Mouse (Mus musculus) right cerebral cortex, postnatal 10 days (tissue): ENCODE measurements around the gene Fbxo6.
"Not testable (repeated sequence)": the region's sequence is repeated elsewhere in the genome, so short reads cannot be mapped to it uniquely, and the experiment has no call there.

ENCODE experiments used
- DNase-seq, 2 experiments: peaks; one replicate each; pipeline ENCODE4 v3.0.0; 2021; ENCODE audit warnings: low spot score in 2 of 2

Gene Fbxo6

GRCm38 (mm10) chr4:148151267-148152168 is at the start of gene Fbxo6:
Fbxo6 (minus strand) TSS chr4:148152140.
- peak; percentile 92 for DNase-seq

DNA sequence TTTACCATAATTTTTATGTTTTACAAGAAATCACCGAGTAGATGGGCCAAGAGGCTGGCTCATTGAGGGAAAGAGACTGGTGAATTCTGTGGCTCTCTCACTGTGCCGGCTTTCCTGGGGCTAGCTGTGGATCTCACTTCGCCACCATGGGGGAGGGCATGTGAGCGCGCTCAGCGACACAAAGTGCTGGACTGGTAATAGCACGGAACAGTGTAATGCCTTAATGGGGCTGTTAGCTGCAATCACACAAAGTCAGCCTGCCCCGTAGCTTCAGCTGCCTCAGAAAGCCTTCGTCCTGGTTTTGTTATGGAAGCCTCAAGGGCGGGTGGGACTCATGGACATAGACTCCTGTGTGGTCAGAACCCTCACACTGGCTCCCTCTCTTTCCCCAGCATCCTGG is 46.8 kb upstream of the Fbxo6 start:
- no peak for DNase-seq

DNA sequence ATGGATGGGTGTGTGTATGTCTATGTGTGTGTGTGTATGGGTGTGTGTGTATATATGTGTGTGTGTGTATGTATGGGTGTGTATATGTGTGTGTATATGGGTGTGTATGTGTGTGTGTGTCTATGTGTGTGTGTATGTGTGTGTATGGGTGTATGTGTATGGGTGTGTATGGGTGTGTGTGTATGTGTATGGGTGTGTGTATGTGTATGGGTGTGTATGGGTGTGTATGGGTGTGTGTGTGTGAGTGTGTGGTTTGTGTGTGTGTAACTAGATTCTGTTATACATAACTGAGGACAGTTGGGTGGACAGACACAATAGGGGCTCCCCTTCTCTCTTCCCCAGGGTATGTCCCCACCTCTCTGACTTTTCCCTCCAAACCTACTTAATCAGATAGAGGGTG is 42.5 kb upstream of the Fbxo6 start:
- no peak for DNase-seq

- no peak for DNase-seq
Observed at GRCm38 (mm10) chr4:148192707-148193245, 40.8 kb upstream of the Fbxo6 start.

DNA sequence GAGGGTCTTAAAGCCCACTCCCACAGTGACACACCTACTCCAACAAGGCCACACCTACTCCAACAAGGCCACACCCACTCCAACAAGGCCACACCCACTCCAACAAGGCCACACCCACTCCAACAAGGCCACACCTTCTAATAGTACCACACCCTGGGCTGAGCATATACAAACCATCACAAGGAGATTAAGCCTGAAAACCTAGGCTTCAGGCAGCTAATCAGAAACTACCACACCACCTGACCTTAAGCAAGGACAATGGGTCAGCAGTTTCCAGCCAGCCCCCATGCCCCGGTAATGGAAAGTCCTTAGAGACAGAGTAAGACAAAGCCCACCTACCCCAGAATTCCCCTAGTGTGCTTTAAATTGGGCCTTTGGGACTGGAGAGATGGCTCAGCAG is 36.8 kb upstream of the Fbxo6 start:
- DNase-seq = not testable (repeated sequence)

DNA sequence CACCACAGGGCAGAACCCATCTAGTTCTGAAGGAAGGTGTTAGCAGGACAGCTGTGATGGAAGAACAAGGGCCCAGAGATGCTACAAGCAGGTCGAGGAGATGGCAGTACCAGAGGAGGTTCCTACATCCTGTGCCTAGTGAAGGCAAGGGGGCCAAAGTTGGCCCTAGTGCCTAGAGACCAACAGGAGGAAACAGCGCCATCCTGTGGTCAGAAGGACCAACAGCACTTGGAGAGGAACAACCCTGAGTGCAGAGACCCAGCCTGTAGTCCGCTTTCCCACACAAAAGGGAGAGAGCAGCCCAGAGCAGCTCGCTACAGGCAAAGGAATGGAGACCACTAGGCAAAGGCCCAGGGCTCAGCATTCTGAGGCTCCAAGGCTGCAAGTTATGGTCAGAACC is 33.9 kb upstream of the Fbxo6 start:
- no peak for DNase-seq

GRCm38 (mm10) chr4:148184564-148184963 is 32.6 kb upstream of the Fbxo6 start:
- DNase-seq = no peak

DNA sequence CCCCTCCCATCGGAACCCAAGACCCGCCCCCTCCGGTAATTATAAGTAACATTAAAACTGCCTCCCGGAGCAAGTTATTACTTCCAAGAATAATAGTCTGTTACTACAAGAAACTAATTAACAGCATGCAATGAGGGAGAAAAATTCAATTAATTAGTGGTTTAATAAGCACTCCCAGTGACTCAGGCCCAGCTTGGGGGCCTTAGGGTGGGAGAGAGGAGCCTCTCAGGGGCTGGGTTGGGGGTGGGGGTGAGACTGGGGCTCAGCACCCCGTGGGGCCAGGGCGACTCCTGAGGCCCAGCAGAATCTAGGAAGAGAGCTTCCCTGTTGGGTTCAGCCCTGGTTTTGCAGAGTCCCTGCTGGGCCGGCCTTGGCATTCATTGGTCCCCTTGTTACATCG is 30.4 kb upstream of the Fbxo6 start:
- no peak for DNase-seq

DNA sequence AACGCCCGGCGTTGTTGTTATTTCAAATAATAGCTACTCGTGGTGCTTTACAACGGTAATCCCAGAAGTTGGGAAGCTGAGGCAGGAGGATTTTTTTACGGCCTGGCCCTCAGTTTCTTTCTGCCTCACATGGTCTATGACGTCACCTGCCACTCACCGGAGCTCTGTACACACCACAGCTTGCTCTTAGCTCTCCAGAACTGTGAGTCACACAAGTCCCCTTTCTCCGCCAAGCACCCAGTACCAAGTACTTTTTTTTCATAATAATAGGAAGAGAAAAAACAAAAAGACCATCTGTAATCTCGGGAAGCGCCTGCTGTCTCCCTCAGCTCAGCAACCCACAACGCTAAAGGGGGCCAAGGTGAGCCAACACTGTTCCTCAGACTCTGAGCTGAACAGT is 29.5 kb upstream of the Fbxo6 start:
- DNase-seq = no peak

GRCm38 (mm10) chr4:148177716-148178115 is 25.8 kb upstream of the Fbxo6 start:
- DNase-seq = no peak

DNA sequence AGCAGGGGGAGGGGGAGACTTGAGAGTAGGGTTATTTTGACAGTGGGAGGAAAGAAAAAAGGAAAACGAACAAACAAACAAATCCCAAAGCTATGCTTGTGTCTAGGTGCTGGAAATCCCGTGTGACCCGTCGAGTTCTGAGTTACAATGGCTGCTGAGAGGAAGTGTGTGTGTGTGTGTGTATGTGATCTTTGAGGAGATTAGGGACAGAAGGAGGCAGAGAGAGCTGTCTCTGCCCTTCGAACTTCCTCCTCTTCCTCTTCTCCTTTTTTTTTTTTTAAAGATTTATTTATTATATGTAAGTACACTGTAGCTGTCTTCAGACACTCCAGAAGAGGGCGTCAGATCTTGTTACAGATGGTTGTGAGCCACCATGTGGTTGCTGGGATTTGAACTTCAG is 24.7 kb upstream of the Fbxo6 start:
- not testable (repeated sequence) for DNase-seq

DNA sequence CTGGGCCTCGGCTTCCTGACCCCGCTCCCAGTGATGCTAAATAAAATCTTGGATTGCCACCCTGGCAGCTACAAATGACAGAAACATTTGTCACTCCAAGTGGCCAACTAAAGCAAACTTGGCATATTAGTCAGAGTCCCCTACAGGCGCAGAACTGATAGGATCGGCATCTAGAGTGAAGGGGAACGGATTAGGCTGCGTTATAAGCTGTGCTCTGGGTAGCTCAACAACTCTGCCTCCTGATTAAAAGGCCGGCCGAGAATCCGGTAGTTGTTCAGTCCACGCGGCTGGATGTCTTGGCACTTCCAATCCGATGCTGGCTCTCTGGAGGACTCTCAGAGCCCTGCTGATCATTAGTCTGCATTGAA is 22.5 kb upstream of the Fbxo6 start:
- no peak for DNase-seq

GRCm38 (mm10) chr4:148173811-148174494 is 22.0 kb upstream of the Fbxo6 start:
- DNase-seq = peak; percentile 60 to 75

DNA sequence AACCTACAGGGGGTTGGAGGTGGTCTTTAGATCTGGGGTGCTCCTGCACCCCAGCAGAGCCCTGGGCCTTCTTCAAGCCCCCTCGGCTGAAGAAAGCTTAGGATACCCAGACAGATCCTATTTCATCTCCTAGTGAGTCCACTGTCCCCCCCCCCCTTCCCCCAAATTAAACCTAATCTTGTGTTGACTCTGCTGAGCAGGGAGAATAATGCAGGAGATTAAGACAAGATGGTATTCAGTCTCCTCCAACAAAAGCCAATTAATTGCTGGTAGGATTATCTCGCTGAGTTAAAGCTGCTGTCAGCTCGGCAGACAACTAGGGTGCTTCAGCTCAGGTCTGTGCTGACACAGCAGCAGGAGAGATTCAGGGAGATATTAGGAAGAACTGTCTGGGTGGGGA is 19.3 kb upstream of the Fbxo6 start:
- no peak for DNase-seq

- DNase-seq = peak in 1 of 2 experiments; percentile 72
Observed at GRCm38 (mm10) chr4:148170842-148171241, 18.9 kb upstream of the Fbxo6 start.

- no peak for DNase-seq
Observed at GRCm38 (mm10) chr4:148169586-148169985, 17.6 kb upstream of the Fbxo6 start.

DNA sequence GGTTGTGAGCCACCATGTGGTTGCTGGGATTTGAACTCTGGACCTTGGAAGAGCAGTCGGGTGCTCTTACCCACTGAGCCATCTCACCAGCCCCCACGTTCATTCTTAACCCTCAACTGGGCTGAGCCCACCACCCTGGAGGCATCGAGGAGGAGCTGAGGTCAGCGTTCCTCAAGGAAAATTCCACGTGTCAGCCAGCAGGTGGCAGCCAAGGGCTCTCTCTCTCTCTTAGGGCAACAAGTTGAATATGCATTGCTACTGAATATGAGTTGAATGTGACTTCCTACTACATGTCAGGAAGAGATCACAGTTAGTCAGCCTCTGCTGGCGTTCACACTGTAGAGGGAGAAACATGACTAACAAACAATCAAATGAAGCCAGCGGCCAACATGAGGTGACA is 16.3 kb upstream of the Fbxo6 start:
- peak in 1 of 2 experiments; percentile 70 for DNase-seq

GRCm38 (mm10) chr4:148166986-148167385 is 15.0 kb upstream of the Fbxo6 start:
- DNase-seq = peak in 1 of 2 experiments; percentile 79

- DNase-seq = peak; percentile 92
Observed at GRCm38 (mm10) chr4:148166431-148166830, 14.5 kb upstream of the Fbxo6 start.

- no peak for DNase-seq
Observed at GRCm38 (mm10) chr4:148165551-148165950, 13.6 kb upstream of the Fbxo6 start.

GRCm38 (mm10) chr4:148164461-148164860 is 12.5 kb upstream of the Fbxo6 start:
- DNase-seq = no peak

- DNase-seq = peak; percentile 88 to 89
Observed at GRCm38 (mm10) chr4:148164002-148164439, 12.1 kb upstream of the Fbxo6 start.
